Mouse (Mus musculus) midbrain, embryonic 13.5 days (tissue): ENCODE measurements at regions not wholly inside any gene's neighbourhood (a gene's known extent, or its start where the extent isn't known, plus 50 kb on each side); places are given as distances from the start of the nearest gene placed in this dataset.

Experiments
- ATAC-seq: fragments of 200-750 bp; cut with Nextera tagmentation; 2 replicates; pipeline ENCODE4 v1.8.0; 2017; ENCODE audit warnings: mild to moderate bottlenecking, moderate TSS enrichment, moderate library complexity
- H3K27ac ChIP-seq: fragments of 300-500 bp; sonication (generic); 2 replicates; pipeline ENCODE4 v1.5.1; 2015; ENCODE audit warnings: inconsistent platforms, mild to moderate bottlenecking, moderate library complexity
- H3K27me3 ChIP-seq: fragments of 300-500 bp; sonication (generic); 2 replicates; pipeline ENCODE4 v1.6.1; 2015; ENCODE audit warnings: mild to moderate bottlenecking, inconsistent platforms
- H3K36me3 ChIP-seq: fragments of 300-500 bp; sonication (generic); 2 replicates; pipeline ENCODE4 v1.6.1; 2015; ENCODE audit warnings: mild to moderate bottlenecking, inconsistent platforms
- H3K4me1 ChIP-seq: fragments of 300-500 bp; sonication (generic); replicated peaks from 2 replicates; pipeline ENCODE4 v1.6.1; 2015; ENCODE audit warnings: inconsistent platforms
- H3K4me2 ChIP-seq: fragments of 300-500 bp; sonication (generic); replicated peaks from 2 replicates; pipeline ENCODE4 v1.6.1; 2015; ENCODE audit warnings: moderate library complexity, mild to moderate bottlenecking, inconsistent platforms
- H3K4me3 ChIP-seq: fragments of 300-500 bp; sonication (generic); replicated peaks from 2 replicates; pipeline ENCODE4 v1.5.1; 2015; ENCODE audit warnings: mild to moderate bottlenecking, inconsistent platforms
- H3K9ac ChIP-seq: fragments of 300-500 bp; sonication (generic); replicated peaks from 2 replicates; pipeline ENCODE4 v1.6.1; 2015; ENCODE audit warnings: mild to moderate bottlenecking, inconsistent platforms
- H3K9me3 ChIP-seq: fragments of 300-500 bp; sonication (generic); 2 replicates; pipeline ENCODE4 v1.6.1; 2016; ENCODE audit warnings: mild to moderate bottlenecking, inconsistent platforms
- WGBS: fragments of 180-500 bp; shearing (Covaris S2); methylation state at CpG from one replicate; pipeline ENCODE4 v1.1.7; 2015; 5-methylcytosine and 5-hydroxymethylcytosine counted together

DNA sequence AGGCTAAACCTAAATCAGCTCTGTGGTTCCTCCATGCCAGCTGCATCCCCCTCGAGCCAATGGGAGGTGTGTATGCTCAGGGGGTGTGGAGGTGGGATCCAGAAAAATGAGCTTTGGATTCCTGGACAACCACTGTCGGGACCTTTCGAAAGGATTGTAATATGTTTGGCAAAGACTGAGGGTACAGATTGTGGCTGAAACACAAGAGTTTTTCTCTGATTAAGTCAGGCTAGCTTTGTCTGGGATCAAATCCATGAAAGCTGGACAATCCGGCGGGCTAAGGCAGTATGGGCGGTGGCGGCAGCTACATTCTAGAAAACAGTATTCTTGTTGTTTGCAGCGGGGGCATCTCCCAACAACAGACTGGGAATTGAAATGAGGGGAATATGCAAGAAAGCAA lies 93.2 kb downstream of the 2410131K14Rik start:
- Histone ChIP-seq H3K4me2 (no peak overlapping the region), H3K9ac (no peak overlapping the region), H3K27me3 (peaks cover 3% of the 10 kb centered on the region), H3K27ac (no peak overlapping the region), H3K9me3 (no peaks in the 10 kb centered on the region), H3K4me3 (no peak overlapping the region), H3K4me1 (no peaks in the 10 kb centered on the region), H3K36me3 (no peaks in the 10 kb centered on the region)
- no peak for ATAC-seq
- 92% methylated on average over 8 of the region's 8 CpGs for WGBS

DNA sequence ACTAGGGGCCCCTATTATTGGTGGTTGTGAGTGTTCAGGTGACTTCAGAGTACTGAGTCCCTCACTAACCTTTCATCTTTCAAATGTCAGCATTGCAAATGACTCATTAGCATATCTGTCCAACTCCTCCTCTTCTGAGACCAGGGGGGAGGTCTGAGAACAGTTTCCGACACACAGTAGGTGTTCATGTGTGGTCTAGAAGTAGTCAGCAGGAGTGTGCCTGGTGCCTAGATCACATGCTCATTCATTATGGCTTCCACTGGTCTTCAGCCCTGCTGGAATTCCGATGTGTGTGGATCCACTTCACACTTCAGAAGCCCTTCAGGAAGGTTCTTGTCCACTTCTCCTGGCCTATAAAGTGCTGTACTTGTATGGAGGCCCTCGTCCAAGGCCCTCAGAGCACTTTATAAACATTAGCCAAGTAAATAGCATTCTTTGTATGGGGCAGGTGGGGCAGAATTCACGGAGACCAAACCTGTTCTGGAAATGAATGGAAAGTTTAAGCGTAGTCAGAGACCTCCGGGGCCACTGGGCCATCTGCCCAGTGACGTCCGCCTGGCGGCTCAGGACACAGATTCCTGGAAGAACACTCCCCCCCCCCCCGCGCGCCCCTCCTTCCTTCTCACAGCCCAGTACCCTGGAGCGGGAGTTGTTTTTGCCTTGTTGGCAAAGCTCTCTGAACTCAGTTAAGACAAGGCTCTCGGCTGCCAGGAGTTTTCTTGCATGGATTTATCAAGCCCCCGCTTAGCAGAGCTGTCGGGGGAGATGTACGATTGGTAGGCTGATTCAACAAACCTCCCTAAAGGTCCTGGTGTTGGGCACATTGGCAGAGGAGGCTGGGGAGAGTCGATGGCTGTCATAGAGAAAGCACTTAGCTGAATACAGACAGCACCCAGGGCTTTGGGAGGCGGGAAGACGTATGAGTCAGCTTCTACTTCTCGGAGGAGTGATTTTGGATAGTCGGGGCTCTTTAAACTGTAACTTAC lies 94.9 kb downstream of the 2410131K14Rik start:
- Histone ChIP-seq H3K9ac (no peak overlapping the region), H3K4me2 (no peak overlapping the region), H3K4me1 (peaks cover 12% of the 10 kb centered on the region), H3K9me3 (no peaks in the 10 kb centered on the region), H3K36me3 (no peaks in the 10 kb centered on the region), H3K27ac (no peak overlapping the region), H3K27me3 (peaks cover 9% of the 10 kb centered on the region; the same call in 1 of the 2 replicates), H3K4me3 (no peak overlapping the region)
- no peak for ATAC-seq
- 62% methylated on average over 22 of the region's 22 CpGs for WGBS

DNA sequence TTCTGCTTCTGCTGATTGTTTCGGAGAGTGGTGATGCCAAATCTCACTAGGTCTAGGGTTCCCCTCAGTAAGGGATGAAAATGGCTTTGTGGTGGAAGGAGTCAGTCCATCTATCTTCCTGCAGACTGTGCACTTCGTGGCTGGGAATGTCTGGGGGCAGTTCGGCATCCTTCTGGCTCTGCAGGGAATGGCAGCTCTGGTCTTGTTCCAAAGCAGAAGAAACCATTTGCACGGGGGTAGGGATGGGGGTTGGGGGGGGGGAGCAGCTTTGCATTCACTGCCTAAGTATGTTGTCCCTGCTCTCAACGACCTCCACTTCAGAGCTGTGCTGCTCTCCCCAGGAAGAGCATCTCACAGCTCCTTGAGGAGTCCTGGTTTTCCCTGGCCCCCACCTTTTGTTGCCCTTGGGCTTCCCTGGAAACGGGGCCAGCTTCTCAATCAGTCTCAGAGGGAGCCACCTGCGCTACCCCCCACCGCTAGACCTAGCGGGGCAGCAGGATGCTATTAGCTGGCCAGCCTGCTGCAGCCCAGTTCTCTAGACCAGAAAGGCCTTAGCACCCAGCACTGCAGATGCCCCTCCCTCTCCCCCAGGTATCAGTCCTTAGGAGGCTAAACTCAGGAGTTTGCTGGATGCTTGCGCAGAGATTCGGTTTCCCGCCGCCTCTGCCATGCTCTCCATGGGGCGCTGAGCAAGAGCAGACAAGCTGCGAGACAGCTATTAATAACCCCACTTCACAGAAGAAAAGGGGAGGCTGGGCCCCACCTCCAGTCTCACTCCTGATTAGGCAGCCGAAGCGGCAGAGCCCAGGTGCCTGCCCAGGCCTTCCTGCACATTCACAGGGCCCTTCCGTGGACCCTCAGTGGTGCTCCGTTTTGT lies 98.7 kb downstream of the 2410131K14Rik start:
- Histone ChIP-seq H3K27ac (no peak overlapping the region), H3K4me1 (peaks cover 16% of the 10 kb centered on the region), H3K36me3 (no peaks in the 10 kb centered on the region), H3K4me2 (no peak overlapping the region), H3K4me3 (no peak overlapping the region), H3K9me3 (no peaks in the 10 kb centered on the region), H3K27me3 (peaks cover 9% of the 10 kb centered on the region; the same call in 1 of the 2 replicates), H3K9ac (no peak overlapping the region)
- 24% methylated on average over 19 of the region's 19 CpGs for WGBS
- ATAC-seq = 0 out of 2 replicates have a peak, but pooled peaks have one; percentile 20

DNA sequence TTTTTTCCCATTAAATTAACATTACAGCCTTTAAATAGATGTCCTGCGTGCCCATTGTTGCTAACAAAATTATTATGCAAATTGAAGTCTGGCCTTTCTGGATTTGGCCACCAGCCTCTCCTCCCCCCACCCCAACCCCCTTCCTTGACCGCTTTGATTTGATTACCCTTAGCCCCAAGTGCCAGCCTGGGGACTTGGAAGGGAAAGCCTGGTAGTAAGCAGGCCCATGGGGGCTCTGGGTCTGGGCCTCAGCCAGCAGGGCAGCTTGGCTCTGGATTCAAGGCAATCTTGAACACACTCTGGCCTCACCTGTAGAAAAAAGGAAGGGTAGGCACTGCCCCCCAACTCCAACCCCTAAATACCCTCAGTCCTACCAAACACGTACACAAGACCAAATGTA lies 100.2 kb downstream of the 2410131K14Rik start:
- 57% methylated on average over 3 of the region's 3 CpGs for WGBS
- no peak for ATAC-seq
- peaks cover 16% of the 10 kb centered on the region for H3K4me1 ChIP-seq
- peaks cover 9% of the 10 kb centered on the region; the same call in 1 of the 2 replicates for H3K27me3 ChIP-seq
- peaks cover 1% of the 10 kb centered on the region; the same call in 1 of the 2 replicates for H3K9me3 ChIP-seq
- no peak overlapping the region for H3K9ac ChIP-seq
- no peak overlapping the region for H3K27ac ChIP-seq
- H3K4me3 ChIP-seq = no peak overlapping the region
- H3K36me3 ChIP-seq = no peaks in the 10 kb centered on the region
- H3K4me2 ChIP-seq = no peak overlapping the region

DNA sequence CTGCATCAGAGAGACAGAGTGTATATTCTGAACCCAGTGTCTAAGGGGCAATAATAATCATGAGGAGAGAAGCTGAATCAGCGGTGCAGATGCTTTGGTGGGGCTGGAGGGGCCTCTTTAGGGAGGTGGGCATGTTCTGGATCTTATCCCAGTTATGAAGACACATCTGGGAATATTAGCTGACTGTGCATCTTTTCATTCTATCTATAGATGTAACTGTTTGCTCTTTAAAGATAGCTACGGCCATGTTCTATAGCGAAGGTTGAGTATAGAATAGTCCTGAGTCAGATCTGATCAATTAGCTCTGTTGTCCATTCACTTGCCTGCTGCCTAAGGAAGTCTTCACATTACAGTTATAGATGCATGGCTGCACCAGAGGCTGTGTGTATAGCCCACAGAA lies 104.0 kb downstream of the 2410131K14Rik start:
- Histone ChIP-seq H3K9me3 (peaks cover 5% of the 10 kb centered on the region; the same call in 1 of the 2 replicates), H3K4me3 (no peak overlapping the region), H3K9ac (no peak overlapping the region), H3K4me2 (no peak overlapping the region), H3K27ac (no peak overlapping the region), H3K4me1 (peaks cover 13% of the 10 kb centered on the region), H3K36me3 (no peaks in the 10 kb centered on the region), H3K27me3 (peaks cover 6% of the 10 kb centered on the region; the same call in 1 of the 2 replicates)
- WGBS = 92% methylated on average over 3 of the region's 3 CpGs
- no peak for ATAC-seq

DNA sequence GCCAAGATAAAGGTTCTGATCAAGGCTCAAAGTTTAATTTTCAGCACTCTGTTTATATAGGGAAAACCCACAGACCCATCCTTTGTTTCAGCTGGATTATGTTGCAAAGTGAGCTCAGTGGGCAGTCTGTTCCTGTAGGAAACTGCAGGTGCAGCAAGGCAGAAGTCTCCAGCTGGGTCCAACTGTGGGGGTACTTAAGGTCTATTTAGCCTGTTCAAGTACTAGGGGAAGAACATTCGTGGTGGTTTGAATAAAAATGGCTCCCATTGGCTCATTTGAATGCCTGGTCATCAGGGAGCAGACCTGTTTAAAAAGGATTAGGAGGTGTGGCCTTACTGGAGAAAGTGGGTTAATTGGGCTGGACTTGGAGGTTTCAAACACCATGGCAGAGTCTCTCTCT lies 106.3 kb downstream of the 2410131K14Rik start:
- no peak overlapping the region for H3K4me3 ChIP-seq
- no peak for ATAC-seq
- H3K36me3 ChIP-seq = no peaks in the 10 kb centered on the region
- no peak overlapping the region for H3K9ac ChIP-seq
- H3K4me1 ChIP-seq = peaks cover 24% of the 10 kb centered on the region
- no peak overlapping the region for H3K4me2 ChIP-seq
- H3K27me3 ChIP-seq = no peaks in the 10 kb centered on the region
- H3K9me3 ChIP-seq = peaks cover 5% of the 10 kb centered on the region; the same call in 1 of the 2 replicates
- WGBS = 33% methylated on average over 1 of the region's 1 CpGs
- H3K27ac ChIP-seq = no peak overlapping the region

DNA sequence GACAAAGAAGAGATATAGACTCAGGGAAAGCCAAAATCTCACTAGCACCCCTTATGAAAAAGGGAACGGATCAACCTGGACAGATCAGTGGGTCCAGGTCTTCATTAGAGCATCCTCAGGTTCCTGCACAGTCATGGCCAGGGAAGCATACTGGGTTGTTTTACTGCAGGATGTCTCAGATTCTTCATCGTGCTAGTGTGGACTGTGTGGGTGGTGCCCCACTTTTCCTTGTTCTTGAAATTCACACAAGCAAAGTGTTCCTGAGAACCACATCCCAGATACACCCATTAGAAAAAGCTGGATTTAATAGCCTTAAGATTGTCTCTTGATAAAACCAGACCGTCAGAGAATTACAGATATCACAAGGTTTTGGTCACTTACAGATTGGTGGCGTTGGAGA lies 107.1 kb downstream of the 2410131K14Rik start:
- Histone ChIP-seq H3K27ac (no peak overlapping the region), H3K36me3 (no peaks in the 10 kb centered on the region), H3K9ac (no peak overlapping the region), H3K9me3 (peaks cover 5% of the 10 kb centered on the region; the same call in 1 of the 2 replicates), H3K4me1 (peaks cover 24% of the 10 kb centered on the region), H3K27me3 (no peaks in the 10 kb centered on the region), H3K4me3 (no peak overlapping the region), H3K4me2 (no peak overlapping the region)
- no peak for ATAC-seq
- 94% methylated on average over 4 of the region's 4 CpGs for WGBS

DNA sequence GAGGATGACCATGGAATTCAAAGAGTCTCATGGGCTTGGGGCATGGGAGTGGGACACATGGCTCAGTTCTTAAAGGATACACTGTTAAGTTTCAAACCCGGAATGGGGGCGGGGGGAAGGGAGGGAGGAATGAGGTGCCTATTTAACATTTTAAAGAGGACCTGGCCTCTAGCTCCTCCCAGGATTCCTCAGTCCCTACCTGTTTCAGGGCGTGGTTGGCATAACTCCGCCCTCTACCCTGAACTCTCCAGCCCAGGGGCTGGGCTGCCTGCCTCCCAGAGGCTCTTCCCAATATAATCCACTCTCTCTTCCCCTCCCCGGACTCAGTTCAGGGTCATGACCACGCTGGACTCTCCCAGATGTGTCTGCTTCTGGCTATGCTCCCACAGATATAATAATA lies 108.0 kb downstream of the 2410131K14Rik start:
- H3K27me3 ChIP-seq = no peaks in the 10 kb centered on the region
- ATAC-seq = no peak
- H3K4me2 ChIP-seq = no peak overlapping the region
- H3K9ac ChIP-seq = no peak overlapping the region
- no peak overlapping the region for H3K27ac ChIP-seq
- H3K4me1 ChIP-seq = peaks cover 24% of the 10 kb centered on the region
- H3K36me3 ChIP-seq = no peaks in the 10 kb centered on the region
- H3K4me3 ChIP-seq = no peak overlapping the region
- peaks cover 5% of the 10 kb centered on the region; the same call in 1 of the 2 replicates for H3K9me3 ChIP-seq
- 64% methylated on average over 6 of the region's 6 CpGs for WGBS

DNA sequence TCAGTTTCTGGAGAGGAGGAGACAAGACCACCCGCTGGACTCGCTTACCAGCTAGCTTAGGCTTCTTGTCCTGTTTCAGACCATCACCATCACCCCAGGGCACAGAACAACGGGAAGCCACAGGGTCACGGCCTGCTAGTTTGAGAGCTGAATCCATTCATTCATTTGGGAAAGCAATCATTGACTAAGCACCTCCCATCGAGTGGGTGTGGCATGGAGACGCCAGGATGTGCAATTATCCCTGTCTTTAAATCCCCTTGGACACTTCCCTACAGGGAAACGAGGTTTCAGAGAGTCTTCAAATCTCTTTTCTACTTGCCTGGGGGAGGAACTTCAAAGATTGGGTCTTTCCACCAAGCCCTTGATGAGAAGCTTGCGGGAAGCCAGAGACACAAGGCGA lies 108.7 kb downstream of the 2410131K14Rik start:
- Histone ChIP-seq H3K9ac (no peak overlapping the region), H3K36me3 (no peaks in the 10 kb centered on the region), H3K4me2 (no peak overlapping the region), H3K4me1 (peaks cover 24% of the 10 kb centered on the region), H3K27me3 (no peaks in the 10 kb centered on the region), H3K9me3 (peaks cover 5% of the 10 kb centered on the region; the same call in 1 of the 2 replicates), H3K27ac (no peak overlapping the region), H3K4me3 (no peak overlapping the region)
- 22% methylated on average over 9 of the region's 9 CpGs for WGBS
- ATAC-seq = no peak

DNA sequence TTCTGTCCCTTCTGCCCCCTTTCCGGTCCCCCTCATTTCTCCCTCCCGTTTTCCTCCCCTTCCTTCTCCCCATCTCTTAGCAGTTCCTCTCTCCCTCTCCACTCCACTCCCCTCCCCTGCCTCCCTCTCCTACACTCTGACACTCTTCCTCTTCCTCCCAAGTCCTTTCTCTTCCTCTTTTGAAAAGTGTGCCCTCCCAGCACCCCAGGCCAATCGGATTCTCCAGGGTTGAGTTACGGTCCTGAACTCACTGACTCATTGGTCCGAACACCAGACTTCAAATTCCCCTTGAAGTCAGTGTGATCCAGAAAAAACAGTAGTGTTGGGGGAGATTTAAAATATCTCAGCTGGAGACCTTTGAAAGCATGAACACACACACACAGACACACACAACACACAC lies 109.1 kb downstream of the 2410131K14Rik start:
- no peaks in the 10 kb centered on the region for H3K36me3 ChIP-seq
- no peak for ATAC-seq

DNA sequence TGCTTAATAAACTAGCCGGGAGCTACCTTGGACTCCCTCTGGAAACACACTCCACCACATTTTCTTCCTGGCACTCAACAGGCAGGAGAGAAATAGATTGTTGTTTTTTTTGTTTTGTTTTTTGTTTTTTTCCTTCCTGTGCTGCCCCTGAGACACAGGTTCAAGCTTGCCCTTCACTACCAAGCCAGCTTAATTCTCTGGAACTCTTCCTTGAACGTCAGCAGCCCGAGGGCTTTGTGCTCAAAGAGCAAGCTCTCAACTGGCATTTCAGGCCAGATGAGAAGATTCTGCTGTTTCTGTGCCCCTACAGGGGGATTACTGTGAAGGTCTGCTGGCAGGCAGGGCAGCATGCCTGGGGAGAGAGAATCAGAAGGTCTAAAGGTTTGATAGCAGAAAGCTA lies 109.8 kb downstream of the 2410131K14Rik start:
- H3K9ac ChIP-seq = no peak overlapping the region
- no peaks in the 10 kb centered on the region for H3K27me3 ChIP-seq
- 0 out of 2 replicates have a peak overlapping the region, but pooled peaks have one; percentile 14 for H3K27ac ChIP-seq
- no peak for ATAC-seq
- H3K4me1 ChIP-seq = peaks cover 24% of the 10 kb centered on the region
- no peak overlapping the region for H3K4me2 ChIP-seq
- H3K9me3 ChIP-seq = peaks cover 5% of the 10 kb centered on the region; the same call in 1 of the 2 replicates
- 15% methylated on average over 3 of the region's 3 CpGs for WGBS
- H3K36me3 ChIP-seq = no peaks in the 10 kb centered on the region
- no peak overlapping the region for H3K4me3 ChIP-seq

More for the DNA sequence above, 109.1 kb downstream of the 2410131K14Rik start:
- WGBS = 26% methylated on average over 5 of the region's 5 CpGs
- peaks cover 24% of the 10 kb centered on the region for H3K4me1 ChIP-seq
- no peak overlapping the region for H3K27ac ChIP-seq
- no peaks in the 10 kb centered on the region for H3K27me3 ChIP-seq
- no peak overlapping the region for H3K4me2 ChIP-seq
- H3K9ac ChIP-seq = no peak overlapping the region
- peaks cover 5% of the 10 kb centered on the region; the same call in 1 of the 2 replicates for H3K9me3 ChIP-seq
- H3K4me3 ChIP-seq = no peak overlapping the region
